Mouse (Mus musculus) embryonic facial prominence, embryonic 13.5 days (tissue): ENCODE measurements around the gene 6030408B16Rik. TPM values are rescaled to one million over a fixed set of nuclear protein-coding genes. Genes with fewer than 3 reads are reported as not detected.

Experiments used
- ATAC-seq: fragments of 200-750 bp; cut with Nextera tagmentation; 2 replicates; pipeline ENCODE4 v1.8.0; 2017; ENCODE audit warnings: low read depth; ENCODE audit not compliant: insufficient number of reproducible peaks, insufficient read depth, low FRiP score, low TSS enrichment
- H3K27ac ChIP-seq: fragments of 300-500 bp; sonication (generic); 2 replicates; pipeline ENCODE4 v1.5.1; 2015; ENCODE audit warnings: moderate library complexity, mild to moderate bottlenecking, inconsistent platforms
- H3K27me3 ChIP-seq: fragments of 300-500 bp; sonication (generic); 2 replicates; pipeline ENCODE4 v1.6.1; 2015; ENCODE audit warnings: mild to moderate bottlenecking, inconsistent platforms
- H3K36me3 ChIP-seq: fragments of 300-500 bp; sonication (generic); 2 replicates; pipeline ENCODE4 v1.6.1; 2015; ENCODE audit warnings: mild to moderate bottlenecking, inconsistent platforms
- H3K4me1 ChIP-seq: fragments of 300-500 bp; sonication (generic); 2 replicates; pipeline ENCODE4 v1.6.1; 2015; ENCODE audit warnings: inconsistent platforms
- H3K4me2 ChIP-seq: fragments of 300-500 bp; sonication (generic); 2 replicates; pipeline ENCODE4 v1.6.1; 2015; ENCODE audit warnings: moderate library complexity, mild to moderate bottlenecking, inconsistent platforms
- H3K4me3 ChIP-seq: fragments of 300-500 bp; sonication (generic); 2 replicates; pipeline ENCODE4 v1.5.1; 2015; ENCODE audit warnings: mild to moderate bottlenecking, inconsistent platforms
- H3K9ac ChIP-seq: fragments of 300-500 bp; sonication (generic); 2 replicates; pipeline ENCODE4 v1.6.1; 2015; ENCODE audit warnings: mild to moderate bottlenecking, inconsistent platforms
- H3K9me3 ChIP-seq: fragments of 300-500 bp; sonication (generic); 2 replicates; pipeline ENCODE4 v1.6.1; 2016; ENCODE audit warnings: inconsistent platforms
- WGBS: fragments of 180-500 bp; shearing (Covaris S2); methylation state at CpG from one replicate; pipeline ENCODE4 v1.1.7; 2015; ENCODE audit warnings: mixed read lengths; 5-methylcytosine and 5-hydroxymethylcytosine counted together
- polyA plus RNA-seq: library from polyadenylated mRNA; unstranded; fragments of >200 nt; fragmentation: Nextera tagmentation; extraction: Ambion mirVana; gene quantifications from 2 replicates; pipeline ENCODE4 v1.2.1, GENCODE M21; 2015

Gene 6030408B16Rik
- polyA plus RNA-seq, 1 experiment from 2014 or later: 0.60 TPM

GRCm38 (mm10) chr15:101325991-101326534 lies 33.1 kb downstream of the 6030408B16Rik start:
- H3K4me3 ChIP-seq: no peak overlapping the region
- no peak for ATAC-seq
- H3K4me2 ChIP-seq: no peak overlapping the region
- H3K36me3 ChIP-seq: no peaks in the 10 kb centered on the region
- no peak overlapping the region for H3K27ac ChIP-seq
- no peak overlapping the region for H3K9ac ChIP-seq
- H3K27me3 ChIP-seq: no peaks in the 10 kb centered on the region
- WGBS: 30% methylated on average over 10 of the region's 10 CpGs
- H3K9me3 ChIP-seq: no peaks in the 10 kb centered on the region
- 0 out of 2 replicates have a peak, but pooled peaks cover 3% of the 10 kb centered on the region for H3K4me1 ChIP-seq

- no peaks in the 10 kb centered on the region for H3K27me3 ChIP-seq
- no peaks in the 10 kb centered on the region for H3K9me3 ChIP-seq
- no peak overlapping the region; the same call in 1 of the 2 replicates for H3K9ac ChIP-seq
- no peak overlapping the region for H3K27ac ChIP-seq
- peaks cover 8% of the 10 kb centered on the region; the same call in 1 of the 2 replicates for H3K4me1 ChIP-seq
- no peak overlapping the region for H3K4me2 ChIP-seq
- peak; percentile 39; the same call in 1 of the 2 replicates for ATAC-seq
- H3K4me3 ChIP-seq: no peak overlapping the region
- no peaks in the 10 kb centered on the region for H3K36me3 ChIP-seq
- 2% methylated on average over 6 of the region's 6 CpGs for WGBS
Observed at GRCm38 (mm10) chr15:101327282-101327681, 34.3 kb downstream of the 6030408B16Rik start.

- Histone ChIP-seq H3K4me1 (peaks cover 16% of the 10 kb centered on the region; the same call in 1 of the 2 replicates), H3K36me3 (no peaks in the 10 kb centered on the region), H3K27ac (no peak overlapping the region), H3K4me2 (no peak overlapping the region), H3K9me3 (no peaks in the 10 kb centered on the region), H3K9ac (no peak overlapping the region), H3K27me3 (no peaks in the 10 kb centered on the region), H3K4me3 (no peak overlapping the region)
- WGBS: 70% methylated on average over 3 of the region's 3 CpGs
- no peak for ATAC-seq
Observed at GRCm38 (mm10) chr15:101328876-101329563, 36.0 kb downstream of the 6030408B16Rik start.

- Histone ChIP-seq H3K4me3 (no peak overlapping the region), H3K4me2 (no peak overlapping the region), H3K36me3 (no peaks in the 10 kb centered on the region), H3K4me1 (peaks cover 16% of the 10 kb centered on the region; the same call in 1 of the 2 replicates), H3K27ac (no peak overlapping the region), H3K9ac (no peak overlapping the region), H3K9me3 (no peaks in the 10 kb centered on the region), H3K27me3 (no peaks in the 10 kb centered on the region)
- 62% methylated on average over 3 of the region's 3 CpGs for WGBS
- ATAC-seq: no peak
Observed at GRCm38 (mm10) chr15:101329564-101329892, 36.5 kb downstream of the 6030408B16Rik start.

- no peaks in the 10 kb centered on the region for H3K27me3 ChIP-seq
Observed at GRCm38 (mm10) chr15:101331090-101331489, 38.1 kb downstream of the 6030408B16Rik start.

GRCm38 (mm10) chr15:101332370-101332769 lies 39.4 kb downstream of the 6030408B16Rik start:
- Histone ChIP-seq H3K27me3 (0 out of 2 replicates have a peak, but pooled peaks cover 6% of the 10 kb centered on the region), H3K36me3 (no peaks in the 10 kb centered on the region), H3K9me3 (no peaks in the 10 kb centered on the region), H3K4me1 (peaks cover 29% of the 10 kb centered on the region), H3K27ac (peak overlapping the region; percentile 68), H3K4me2 (no peak overlapping the region), H3K9ac (no peak overlapping the region), H3K4me3 (no peak overlapping the region)
- no peak for ATAC-seq
- 64% methylated on average over 4 of the region's 4 CpGs for WGBS

More at GRCm38 (mm10) chr15:101331090-101331489, 38.1 kb downstream of the 6030408B16Rik start:
- Histone ChIP-seq H3K9ac (no peak overlapping the region), H3K36me3 (no peaks in the 10 kb centered on the region), H3K4me3 (no peak overlapping the region), H3K4me2 (no peak overlapping the region), H3K9me3 (no peaks in the 10 kb centered on the region), H3K4me1 (peaks cover 17% of the 10 kb centered on the region; the same call in 1 of the 2 replicates), H3K27ac (no peak overlapping the region)
- no peak for ATAC-seq
- WGBS: 72% methylated on average over 4 of the region's 4 CpGs

- no peak overlapping the region for H3K9ac ChIP-seq
- H3K9me3 ChIP-seq: no peaks in the 10 kb centered on the region
- no peak overlapping the region for H3K4me3 ChIP-seq
- peak overlapping the region; percentile 68 for H3K27ac ChIP-seq
- H3K36me3 ChIP-seq: no peaks in the 10 kb centered on the region
- WGBS: 8% methylated on average over 1 of the region's 1 CpGs
- 0 out of 2 replicates have a peak, but pooled peaks cover 9% of the 10 kb centered on the region for H3K27me3 ChIP-seq
- ATAC-seq: no peak
- H3K4me1 ChIP-seq: peaks cover 37% of the 10 kb centered on the region
- no peak overlapping the region for H3K4me2 ChIP-seq
Observed at GRCm38 (mm10) chr15:101333165-101333564, 40.2 kb downstream of the 6030408B16Rik start.

- no peak for ATAC-seq
- Histone ChIP-seq H3K27ac (peak overlapping the region; percentile 12; the same call in 1 of the 2 replicates), H3K4me3 (no peak overlapping the region)
Observed at GRCm38 (mm10) chr15:101333648-101334047, 40.6 kb downstream of the 6030408B16Rik start.

GRCm38 (mm10) chr15:101336474-101337174 lies 43.6 kb downstream of the 6030408B16Rik start:
- no peak for ATAC-seq
- no peak overlapping the region for H3K4me3 ChIP-seq
- no peaks in the 10 kb centered on the region for H3K9me3 ChIP-seq
- no peaks in the 10 kb centered on the region for H3K36me3 ChIP-seq
- WGBS: 33% methylated on average over 24 of the region's 24 CpGs
- peaks cover 34% of the 10 kb centered on the region for H3K4me1 ChIP-seq
- no peak overlapping the region for H3K4me2 ChIP-seq
- 0 out of 2 replicates have a peak, but pooled peaks cover 9% of the 10 kb centered on the region for H3K27me3 ChIP-seq
- H3K9ac ChIP-seq: no peak overlapping the region
- peak overlapping the region; percentile 30 for H3K27ac ChIP-seq

More at GRCm38 (mm10) chr15:101333648-101334047, 40.6 kb downstream of the 6030408B16Rik start:
- 45% methylated on average over 4 of the region's 4 CpGs for WGBS
- Histone ChIP-seq H3K9ac (no peak overlapping the region), H3K4me1 (peaks cover 37% of the 10 kb centered on the region), H3K9me3 (no peaks in the 10 kb centered on the region), H3K27me3 (0 out of 2 replicates have a peak, but pooled peaks cover 9% of the 10 kb centered on the region), H3K36me3 (no peaks in the 10 kb centered on the region), H3K4me2 (no peak overlapping the region)

- WGBS: 68% methylated on average over 4 of the region's 4 CpGs
- Histone ChIP-seq H3K36me3 (no peaks in the 10 kb centered on the region), H3K27me3 (0 out of 2 replicates have a peak, but pooled peaks cover 9% of the 10 kb centered on the region), H3K4me2 (no peak overlapping the region), H3K27ac (peak overlapping the region; percentile 55), H3K4me3 (no peak overlapping the region), H3K4me1 (peaks cover 21% of the 10 kb centered on the region), H3K9ac (0 out of 2 replicates have a peak overlapping the region, but pooled peaks have one; percentile 12), H3K9me3 (no peaks in the 10 kb centered on the region)
- no peak for ATAC-seq
Observed at GRCm38 (mm10) chr15:101338359-101338758, 45.3 kb downstream of the 6030408B16Rik start.

GRCm38 (mm10) chr15:101339537-101339936 lies 46.5 kb downstream of the 6030408B16Rik start:
- Histone ChIP-seq H3K4me1 (peaks cover 21% of the 10 kb centered on the region), H3K4me2 (no peak overlapping the region), H3K4me3 (no peak overlapping the region), H3K9me3 (no peaks in the 10 kb centered on the region), H3K27ac (no peak overlapping the region), H3K9ac (no peak overlapping the region), H3K27me3 (0 out of 2 replicates have a peak, but pooled peaks cover 9% of the 10 kb centered on the region), H3K36me3 (no peaks in the 10 kb centered on the region)
- 0 out of 2 replicates have a peak, but pooled peaks have one; percentile 22 for ATAC-seq
- 0% methylated on average over 2 of the region's 2 CpGs for WGBS
